Mouse (Mus musculus) kidney, embryonic 15.5 days (tissue): Measurements from ENCODE around the gene Stab1. TPM values are rescaled to one million over a fixed set of nuclear protein-coding genes. Genes with fewer than 3 reads are reported as not detected.

Experiments used
- ATAC-seq: fragments of 200-750 bp; cut with Nextera tagmentation; replicated peaks from 2 replicates; pipeline ENCODE4 v1.8.0; 2017; ENCODE audit warnings: moderate TSS enrichment; ENCODE audit not compliant: low FRiP score
- H3K27ac ChIP-seq: fragments of 300-500 bp; sonication (generic); 2 replicates; pipeline ENCODE4 v1.5.1; 2015; ENCODE audit warnings: mild to moderate bottlenecking, inconsistent platforms
- H3K27me3 ChIP-seq: fragments of 300-500 bp; sonication (generic); 2 replicates; pipeline ENCODE4 v1.6.1; 2015; ENCODE audit warnings: inconsistent platforms
- H3K36me3 ChIP-seq: fragments of 300-500 bp; sonication (generic); 2 replicates; pipeline ENCODE4 v1.6.1; 2015; ENCODE audit warnings: inconsistent platforms
- H3K4me1 ChIP-seq: fragments of 300-500 bp; sonication (generic); 2 replicates; pipeline ENCODE4 v1.6.1; 2015; ENCODE audit warnings: inconsistent platforms
- H3K4me2 ChIP-seq: fragments of 300-500 bp; sonication (generic); 2 replicates; pipeline ENCODE4 v1.6.1; 2015; ENCODE audit warnings: moderate library complexity, mild to moderate bottlenecking, inconsistent platforms
- H3K4me3 ChIP-seq: fragments of 300-500 bp; sonication (generic); replicated peaks from 2 replicates; pipeline ENCODE4 v1.5.1; 2015; ENCODE audit warnings: mild to moderate bottlenecking, inconsistent platforms
- H3K9ac ChIP-seq: fragments of 300-500 bp; sonication (generic); 2 replicates; pipeline ENCODE4 v1.6.1; 2015; ENCODE audit warnings: mild to moderate bottlenecking, inconsistent platforms
- H3K9me3 ChIP-seq: fragments of 300-500 bp; sonication (generic); replicated peaks from 2 replicates; pipeline ENCODE4 v1.6.1; 2016; ENCODE audit warnings: inconsistent platforms
- WGBS: fragments of 180-500 bp; shearing (Covaris S2); methylation state at CpG from one replicate; pipeline ENCODE4 v1.1.7; 2015; ENCODE audit warnings: mixed read lengths; 5-methylcytosine and 5-hydroxymethylcytosine counted together
- polyA plus RNA-seq: library from polyadenylated mRNA; unstranded; fragments of >200 nt; fragmentation: Nextera tagmentation; extraction: Ambion mirVana; gene quantifications from 2 replicates; pipeline ENCODE4 v1.2.1, GENCODE M21; 2015

The Stab1 gene
- polyA plus RNA-seq, 1 experiment from 2014 or later: 40.6 TPM

DNA sequence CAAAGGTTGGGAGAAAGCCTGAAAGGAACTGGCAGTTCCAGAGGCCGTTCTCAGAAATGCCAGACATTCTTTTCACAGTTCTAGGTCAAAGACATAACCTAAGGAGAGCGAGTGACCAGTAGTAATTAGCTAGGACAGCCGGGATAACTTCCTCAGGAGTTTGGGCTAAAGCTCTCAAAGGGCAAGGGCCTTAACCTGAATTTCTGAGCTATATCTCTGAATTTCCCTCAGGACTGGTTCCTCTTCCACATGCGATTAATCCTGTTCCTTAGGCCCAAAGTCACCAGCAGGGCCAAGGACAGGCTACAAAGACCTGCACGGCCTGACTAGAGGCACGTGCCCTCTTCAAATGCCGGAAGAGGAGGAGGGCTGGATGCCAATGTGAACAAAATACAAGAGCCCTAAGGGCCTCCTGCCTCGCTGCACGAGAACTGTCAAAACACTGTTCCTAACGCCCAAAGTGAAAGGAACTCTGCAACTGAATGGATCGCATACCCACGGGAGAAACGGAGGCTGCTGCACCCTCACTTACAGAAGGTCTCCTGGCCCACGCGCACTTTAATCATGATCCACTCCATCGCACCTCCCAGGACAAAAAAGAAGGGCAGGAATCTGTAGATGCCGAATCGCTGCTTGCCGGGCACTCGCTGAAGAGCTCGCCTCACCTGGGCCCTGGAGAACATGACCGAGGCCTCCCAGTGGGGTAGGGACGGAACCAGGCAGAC, 40.2 kb downstream of the Stab1 start:
- Histone ChIP-seq H3K4me3 (peak overlapping the region; percentile 83), H3K9me3 (no peaks in the 10 kb centered on the region), H3K9ac (peak overlapping the region; percentile 85), H3K27ac (peak overlapping the region; percentile 92), H3K4me2 (peak overlapping the region; percentile 86), H3K36me3 (peaks cover 14% of the 10 kb centered on the region), H3K4me1 (peaks cover 63% of the 10 kb centered on the region), H3K27me3 (no peaks in the 10 kb centered on the region)
- WGBS: 1% methylated on average over 23 of the region's 23 CpGs
- 0 out of 2 replicates have a peak, but pooled peaks have one; percentile 0 for ATAC-seq

DNA sequence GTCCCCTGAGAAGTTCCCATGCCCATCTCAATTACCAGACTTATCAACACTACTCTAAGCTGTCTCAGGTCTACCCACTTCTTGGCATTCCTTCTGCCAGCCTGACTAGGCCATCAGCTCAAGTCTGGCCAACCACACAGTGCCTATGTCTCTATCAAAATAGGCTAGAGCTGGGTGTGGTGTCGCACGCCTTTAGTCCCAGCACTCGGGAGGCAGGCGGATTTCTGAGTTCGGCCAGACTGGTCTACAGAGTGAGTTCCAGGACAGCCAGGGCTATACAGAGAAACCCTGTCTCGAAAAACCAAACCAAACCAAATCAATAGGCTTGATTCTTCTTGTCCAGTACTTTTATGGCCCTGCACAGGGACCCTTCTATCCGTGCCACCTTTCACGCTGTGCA, 41.6 kb downstream of the Stab1 start:
- H3K27ac ChIP-seq: peak overlapping the region; percentile 90
- H3K4me2 ChIP-seq: peak overlapping the region; percentile 42
- peaks cover 49% of the 10 kb centered on the region for H3K4me1 ChIP-seq
- H3K4me3 ChIP-seq: no peak overlapping the region
- WGBS: 89% methylated on average over 8 of the region's 8 CpGs
- no peaks in the 10 kb centered on the region for H3K9me3 ChIP-seq
- H3K27me3 ChIP-seq: no peaks in the 10 kb centered on the region
- peaks cover 20% of the 10 kb centered on the region for H3K36me3 ChIP-seq
- ATAC-seq: no peak
- H3K9ac ChIP-seq: no peak overlapping the region

DNA sequence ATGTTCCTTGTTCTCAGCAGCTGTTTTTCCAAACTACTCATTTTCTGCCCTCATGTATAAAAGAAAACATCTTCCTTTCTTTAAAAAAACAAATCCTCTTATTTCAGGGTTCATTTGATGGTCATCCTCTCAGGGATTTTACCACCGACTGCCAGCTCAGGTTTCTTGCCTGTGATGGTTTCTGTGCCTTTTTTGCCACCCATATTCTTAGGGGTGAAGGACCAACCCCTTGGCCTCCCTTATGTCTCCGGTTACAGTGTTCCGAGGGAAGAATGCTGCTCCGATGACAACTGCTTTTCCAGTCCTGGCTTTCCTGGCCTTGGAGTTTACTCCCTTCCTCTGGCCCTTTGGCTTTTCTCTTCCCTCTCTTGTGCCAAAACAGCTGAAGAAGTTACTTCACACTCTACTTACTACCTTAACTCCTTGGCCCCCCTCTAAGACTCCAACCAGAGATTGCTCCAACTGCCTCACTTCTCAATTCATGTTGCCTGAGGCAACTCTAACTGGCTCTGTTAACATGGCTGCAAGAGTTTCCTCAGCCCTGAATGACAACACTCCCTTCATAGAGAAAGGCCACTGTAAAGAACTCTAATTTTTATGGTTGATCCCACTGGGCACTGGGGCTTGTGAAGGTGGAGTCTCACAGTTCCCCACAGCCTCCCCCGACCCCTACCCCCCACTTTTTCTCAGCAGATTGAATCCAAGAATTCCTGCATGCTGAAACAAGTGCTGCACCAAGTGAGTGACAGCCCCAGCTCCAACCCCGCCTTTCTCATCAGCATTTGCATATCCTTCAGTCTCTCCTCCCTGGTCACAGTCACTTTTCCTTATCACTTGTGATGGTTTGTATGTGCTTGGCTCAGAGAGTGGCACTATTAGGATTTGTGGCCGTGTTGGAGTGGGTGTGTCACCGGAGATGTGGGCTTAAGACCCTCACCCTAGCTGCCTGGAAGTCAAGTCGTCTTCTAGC, 43.0 kb downstream of the Stab1 start:
- Histone ChIP-seq H3K27ac (peak overlapping the region; percentile 90), H3K36me3 (peaks cover 30% of the 10 kb centered on the region), H3K4me3 (no peak overlapping the region), H3K4me2 (peak overlapping the region; percentile 42), H3K9ac (peak overlapping the region; percentile 17; the same call in 1 of the 2 replicates), H3K27me3 (no peaks in the 10 kb centered on the region), H3K4me1 (peaks cover 46% of the 10 kb centered on the region), H3K9me3 (no peaks in the 10 kb centered on the region)
- WGBS: 27% methylated on average over 9 of the region's 9 CpGs
- ATAC-seq: 0 out of 2 replicates have a peak, but pooled peaks have one; percentile 16

DNA sequence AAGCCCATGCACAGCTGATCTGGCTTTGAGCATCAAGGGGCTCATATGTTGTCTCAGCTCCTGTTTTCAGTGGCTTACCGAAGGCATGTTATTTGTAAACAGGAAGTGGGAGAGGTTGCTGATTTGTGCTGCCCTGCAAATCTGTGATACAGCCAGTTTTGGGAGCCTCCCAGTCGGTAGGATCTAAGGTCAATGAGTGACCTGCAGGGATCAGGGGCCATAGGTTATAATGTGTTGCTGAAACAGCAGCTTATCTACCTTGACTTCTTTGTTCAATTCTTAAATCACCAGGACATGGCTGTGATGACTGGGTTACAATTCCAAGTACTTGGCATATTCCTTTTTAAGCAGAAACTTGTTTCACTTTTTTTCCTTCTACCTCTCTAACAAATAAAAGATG, 52.9 kb downstream of the Stab1 start:
- Histone ChIP-seq H3K27ac (no peak overlapping the region), H3K4me3 (no peak overlapping the region), H3K9ac (no peak overlapping the region), H3K4me2 (no peak overlapping the region), H3K36me3 (peaks cover 85% of the 10 kb centered on the region), H3K9me3 (no peaks in the 10 kb centered on the region), H3K4me1 (no peaks in the 10 kb centered on the region), H3K27me3 (no peaks in the 10 kb centered on the region)
- 69% methylated on average over 2 of the region's 2 CpGs for WGBS
- no peak for ATAC-seq

- H3K9me3 ChIP-seq: no peaks in the 10 kb centered on the region
- H3K27ac ChIP-seq: no peak overlapping the region
- no peak overlapping the region for H3K4me3 ChIP-seq
- no peak overlapping the region for H3K4me2 ChIP-seq
- H3K27me3 ChIP-seq: no peaks in the 10 kb centered on the region
- WGBS: 70% methylated on average over 3 of the region's 3 CpGs
- H3K4me1 ChIP-seq: no peaks in the 10 kb centered on the region
- H3K36me3 ChIP-seq: peaks cover 90% of the 10 kb centered on the region
- H3K9ac ChIP-seq: no peak overlapping the region
- ATAC-seq: no peak
Measured at GRCm38 (mm10) chr14:31114011-31114410, 54.4 kb downstream of the Stab1 start.

DNA sequence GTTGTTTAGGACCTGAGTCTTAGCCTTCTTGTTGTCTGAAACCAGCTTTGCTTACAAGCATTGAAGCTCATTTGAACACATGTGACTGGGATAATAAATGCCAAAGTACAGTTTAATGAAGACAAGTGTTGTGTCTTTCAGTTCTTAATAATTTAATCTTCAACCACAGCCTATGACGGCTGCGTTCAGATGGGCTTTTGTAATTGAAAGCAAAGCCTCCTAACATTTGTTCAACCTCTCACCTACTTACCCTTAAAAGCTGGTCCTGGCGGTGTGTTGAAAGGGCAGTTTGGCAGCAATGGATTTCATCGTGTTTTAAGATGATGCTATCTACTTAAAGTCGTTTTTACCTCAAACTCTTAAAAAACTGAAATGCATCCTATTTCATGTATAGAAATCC, 56.3 kb downstream of the Stab1 start:
- Histone ChIP-seq H3K4me2 (no peak overlapping the region), H3K36me3 (peaks cover 93% of the 10 kb centered on the region), H3K4me3 (no peak overlapping the region), H3K9ac (no peak overlapping the region), H3K9me3 (no peaks in the 10 kb centered on the region), H3K27me3 (no peaks in the 10 kb centered on the region), H3K27ac (no peak overlapping the region), H3K4me1 (no peaks in the 10 kb centered on the region)
- ATAC-seq: no peak
- WGBS: 76% methylated on average over 5 of the region's 5 CpGs

GRCm38 (mm10) chr14:31110613-31111012, 57.8 kb downstream of the Stab1 start:
- WGBS: 83% methylated on average over 3 of the region's 3 CpGs
- Histone ChIP-seq H3K4me1 (no peaks in the 10 kb centered on the region), H3K9ac (no peak overlapping the region), H3K36me3 (peaks cover 93% of the 10 kb centered on the region), H3K9me3 (no peaks in the 10 kb centered on the region), H3K27ac (no peak overlapping the region), H3K27me3 (no peaks in the 10 kb centered on the region), H3K4me2 (no peak overlapping the region), H3K4me3 (no peak overlapping the region)
- ATAC-seq: no peak

DNA sequence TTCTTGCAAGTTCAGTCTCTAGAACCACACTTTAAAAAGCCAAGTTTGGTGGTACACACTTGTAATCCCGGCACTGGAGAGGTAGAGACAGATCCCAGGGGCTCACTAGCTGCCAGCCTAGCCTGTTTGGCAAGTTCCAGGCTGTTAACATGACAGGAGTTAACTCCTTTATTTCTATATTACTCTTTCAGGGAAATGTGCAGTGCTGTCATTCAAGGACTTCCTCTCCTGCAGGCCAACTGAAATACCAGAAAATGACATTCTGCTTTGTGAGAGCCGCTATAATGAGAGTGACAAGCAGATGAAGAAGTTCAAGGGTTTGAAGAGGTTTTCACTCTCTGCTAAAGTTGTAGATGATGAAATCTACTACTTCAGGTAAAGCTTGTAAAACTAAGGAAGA, 63.3 kb downstream of the Stab1 start:
- H3K36me3 ChIP-seq: peaks cover 84% of the 10 kb centered on the region
- H3K27me3 ChIP-seq: no peaks in the 10 kb centered on the region
- H3K27ac ChIP-seq: no peak overlapping the region
- H3K4me3 ChIP-seq: no peak overlapping the region
- no peak overlapping the region for H3K9ac ChIP-seq
- no peaks in the 10 kb centered on the region for H3K9me3 ChIP-seq
- H3K4me1 ChIP-seq: no peaks in the 10 kb centered on the region
- no peak for ATAC-seq
- H3K4me2 ChIP-seq: no peak overlapping the region
- 91% methylated on average over 2 of the region's 2 CpGs for WGBS

GRCm38 (mm10) chr14:31089918-31090317, 78.5 kb downstream of the Stab1 start:
- Histone ChIP-seq H3K4me2 (no peak overlapping the region), H3K4me1 (no peaks in the 10 kb centered on the region), H3K9ac (no peak overlapping the region), H3K9me3 (no peaks in the 10 kb centered on the region), H3K27ac (no peak overlapping the region), H3K4me3 (no peak overlapping the region), H3K36me3 (peaks cover 91% of the 10 kb centered on the region), H3K27me3 (no peaks in the 10 kb centered on the region)
- WGBS: 86% methylated on average over 1 of the region's 1 CpGs
- no peak for ATAC-seq

Other genes with a start within 250 kb of the Stab1 start
- gene Itih3, start 244.9 kb downstream of the Stab1 start, polyA plus RNA-seq: 2.6 and 5.0 TPM in 2 replicates
- gene Itih1, start 225.4 kb downstream of the Stab1 start, polyA plus RNA-seq: 0.30 and 0.55 TPM in 2 replicates
- 17.3 and 17.4 TPM in 2 replicates for gene Nek4, start 217.3 kb downstream of the Stab1 start, polyA plus RNA-seq
- gene Glt8d1, start 167.2 kb downstream of the Stab1 start, polyA plus RNA-seq: 66.4 and 70.1 TPM in 2 replicates
- gene Spcs1, start 167.0 kb downstream of the Stab1 start, polyA plus RNA-seq: 385 and 440 TPM in 2 replicates
- 131 and 136 TPM in 2 replicates for gene Pbrm1, start 149.5 kb downstream of the Stab1 start, polyA plus RNA-seq
- 127 and 134 TPM in 2 replicates for gene Gnl3, start 149.5 kb downstream of the Stab1 start, polyA plus RNA-seq
- gene Smim4, start 39.7 kb downstream of the Stab1 start, polyA plus RNA-seq: 98.1 and 112 TPM in 2 replicates
- gene Nt5dc2, start 37.6 kb downstream of the Stab1 start, polyA plus RNA-seq: 373 and 384 TPM in 2 replicates
- 19.5 and 33.2 TPM in 2 replicates for gene Tnnc1, start 39.7 kb upstream of the Stab1 start, polyA plus RNA-seq
- 351 and 428 TPM in 2 replicates for gene Nisch, start 48.3 kb upstream of the Stab1 start, polyA plus RNA-seq
- 3.7 and 3.8 TPM in 2 replicates for gene Sema3g, start 49.2 kb upstream of the Stab1 start, polyA plus RNA-seq
- gene Phf7, start 82.7 kb upstream of the Stab1 start, polyA plus RNA-seq: 12.6 and 13.3 TPM in 2 replicates
- 92.1 and 96.8 TPM in 2 replicates for gene Bap1, start 82.8 kb upstream of the Stab1 start, polyA plus RNA-seq
- gene Dnah1, start 155.3 kb upstream of the Stab1 start, polyA plus RNA-seq: 7.6 and 8.5 TPM in 2 replicates
- gene Capn7, start 168.0 kb upstream of the Stab1 start, polyA plus RNA-seq: 43.6 and 44.4 TPM in 2 replicates